Mouse (Mus musculus): Measurements from ENCODE around the gene Spata2.

Spata2 gene

GRCm38 (mm10) chr2:167492713-167493636 lies at the start of gene Spata2:
TSS of gene Spata2 (minus strand) at chr2:167492887.
- no peak for DNase-seq (ENCODE audit: extremely low read depth, low read depth, low spot score)

GRCm38 (mm10) chr2:167542361-167542760 lies 49.7 kb upstream of the Spata2 start:
- DNase-seq (ENCODE audit: extremely low read depth, low read depth, low spot score), result no peak

- no peak for DNase-seq (ENCODE audit: extremely low read depth, low read depth, low spot score)
These were observed 49.1 kb upstream of the Spata2 start for GRCm38 (mm10) chr2:167541761-167542160.

- no peak for DNase-seq (ENCODE audit: extremely low read depth, low read depth, low spot score)
These were observed 48.6 kb upstream of the Spata2 start for GRCm38 (mm10) chr2:167541324-167541723.

- DNase-seq (ENCODE audit: extremely low read depth, low read depth, low spot score), result no peak
These were observed 47.9 kb upstream of the Spata2 start for GRCm38 (mm10) chr2:167540477-167541110.

- no peak for DNase-seq (ENCODE audit: extremely low read depth, low read depth, low spot score)
These were observed 47.1 kb upstream of the Spata2 start for GRCm38 (mm10) chr2:167539536-167540476.

- DNase-seq (ENCODE audit: extremely low read depth, low read depth, low spot score), result no peak
These were observed 46.1 kb upstream of the Spata2 start for GRCm38 (mm10) chr2:167538671-167539306.

- DNase-seq (ENCODE audit: extremely low read depth, low read depth, low spot score), result peak; percentile 31
These were observed 45.0 kb upstream of the Spata2 start, which contains the start of gene Snai1 for GRCm38 (mm10) chr2:167537476-167538297. TSS of gene Snai1 (plus strand) at chr2:167538195.

GRCm38 (mm10) chr2:167536320-167536945 lies 43.7 kb upstream of the Spata2 start:
- DNase-seq (ENCODE audit: extremely low read depth, low read depth, low spot score), result no peak

GRCm38 (mm10) chr2:167533880-167534279 lies 41.2 kb upstream of the Spata2 start:
- no peak for DNase-seq (ENCODE audit: extremely low read depth, low read depth, low spot score)

- DNase-seq (ENCODE audit: extremely low read depth, low read depth, low spot score), result no peak
These were observed 39.4 kb upstream of the Spata2 start for GRCm38 (mm10) chr2:167532131-167532530.

GRCm38 (mm10) chr2:167530536-167530935 lies 37.8 kb upstream of the Spata2 start:
- DNase-seq (ENCODE audit: extremely low read depth, low read depth, low spot score), result no peak

- DNase-seq (ENCODE audit: extremely low read depth, low read depth, low spot score), result no peak
These were observed 37.3 kb upstream of the Spata2 start for GRCm38 (mm10) chr2:167529935-167530513.

- no peak for DNase-seq (ENCODE audit: extremely low read depth, low read depth, low spot score)
These were observed 35.6 kb upstream of the Spata2 start for GRCm38 (mm10) chr2:167528278-167528677.

GRCm38 (mm10) chr2:167519606-167520252 lies 27.0 kb upstream of the Spata2 start:
- no peak for DNase-seq (ENCODE audit: extremely low read depth, low read depth, low spot score)

- no peak for DNase-seq (ENCODE audit: extremely low read depth, low read depth, low spot score)
These were observed 23.0 kb upstream of the Spata2 start for GRCm38 (mm10) chr2:167515688-167516087.

GRCm38 (mm10) chr2:167514641-167515040 lies 22.0 kb upstream of the Spata2 start:
- DNase-seq (ENCODE audit: extremely low read depth, low read depth, low spot score), result no peak

- DNase-seq (ENCODE audit: extremely low read depth, low read depth, low spot score), result no peak
These were observed 20.3 kb upstream of the Spata2 start for GRCm38 (mm10) chr2:167512970-167513369.

Measured in fat pad, adult 2 months (tissue).